Mouse (Mus musculus) frontal cortex, postnatal 14 days (tissue): ENCODE measurements around the gene Gbp5.

Experiments used
- DNase-seq, 2 experiments: peaks; one replicate each; pipeline ENCODE4 v3.0.0; 2022; ENCODE audit warnings: low spot score in 2 of 2

Gene Gbp5

DNA sequence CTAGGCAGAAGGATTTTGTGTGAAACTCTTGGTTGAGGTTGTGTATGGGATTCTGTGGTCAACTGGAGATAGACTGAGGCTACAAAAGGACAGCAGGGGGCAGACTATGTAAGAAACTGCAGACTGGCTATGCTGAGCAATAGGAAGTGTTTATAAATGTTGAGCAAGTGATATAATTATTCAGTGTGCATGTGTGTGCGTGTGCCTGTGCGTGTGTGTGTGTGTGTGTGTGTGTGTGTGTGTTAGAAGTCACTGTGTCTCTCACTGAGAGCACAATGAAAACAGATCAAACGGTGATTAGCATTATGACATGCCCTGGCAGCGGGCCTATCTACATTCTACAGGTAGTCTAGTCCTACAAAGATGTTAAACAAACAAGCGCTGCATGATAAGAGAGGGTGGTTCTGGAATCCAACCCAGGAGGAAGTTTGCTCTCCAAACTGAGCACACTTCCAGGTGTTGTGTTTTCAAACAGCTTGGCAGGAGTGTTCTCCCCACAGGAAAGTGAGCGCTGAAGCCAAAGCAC, at the start of gene Gbp5:
Gene Gbp5 (plus strand): TSS at position 443 of the 526 bp plus-strand sequence.
- DNase-seq: peak in 1 of 2 experiments; percentile 25

GRCm38 (mm10) chr3:142454198-142454597, 39.6 kb upstream of the Gbp5 start:
- no peak for DNase-seq

GRCm38 (mm10) chr3:142459241-142459640, 34.5 kb upstream of the Gbp5 start:
- no peak for DNase-seq

DNA sequence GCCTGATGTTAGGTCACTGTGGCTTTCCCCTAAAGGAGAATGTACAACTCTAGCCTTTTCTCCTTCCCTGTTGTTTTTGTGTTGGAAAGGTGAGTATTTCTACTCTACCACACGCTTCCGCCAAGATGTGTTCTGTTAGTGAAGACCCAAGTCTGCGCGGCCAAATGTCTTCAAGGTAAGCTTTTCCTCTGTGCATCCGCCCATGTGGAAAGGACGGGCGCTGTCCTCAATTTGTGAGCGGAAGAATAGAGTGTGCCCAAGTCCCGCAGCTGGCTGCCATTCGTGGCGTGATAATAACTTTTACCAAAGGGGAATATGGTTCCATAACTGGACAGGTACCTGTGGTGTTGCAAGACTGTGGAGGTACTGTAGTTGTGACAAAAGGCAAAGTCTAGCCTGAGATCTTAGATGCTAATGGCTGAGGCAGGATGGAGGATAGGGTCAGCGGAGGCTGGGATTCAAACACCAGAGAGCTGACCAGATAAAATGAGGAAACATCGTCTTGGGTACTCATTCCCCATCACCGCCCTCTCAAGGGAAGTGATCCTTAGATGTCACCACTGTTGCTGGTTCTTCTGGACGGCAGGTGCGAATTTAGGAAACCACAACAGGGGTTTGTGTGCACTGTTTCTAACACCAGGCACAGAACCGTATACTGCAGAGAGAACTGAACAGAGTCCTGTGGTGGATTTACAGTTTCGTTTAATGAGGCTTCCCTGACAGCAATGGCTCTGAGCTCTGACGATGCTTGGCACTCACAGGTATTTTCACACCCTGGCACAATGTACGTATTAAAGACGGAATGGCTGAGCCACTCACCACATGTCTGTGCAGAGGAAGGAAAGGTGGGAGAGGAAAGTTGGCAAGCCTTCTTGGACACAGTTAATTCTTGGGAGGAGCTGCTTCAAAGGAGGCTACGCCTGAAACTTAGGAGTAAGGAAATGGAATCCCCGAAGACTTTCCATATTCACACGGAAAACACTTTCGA, 30.7 kb upstream of the Gbp5 start:
- DNase-seq: no peak

GRCm38 (mm10) chr3:142474349-142474983, 19.3 kb upstream of the Gbp5 start:
- no peak for DNase-seq

- peak; percentile 13 to 61 for DNase-seq
Observed at GRCm38 (mm10) chr3:142475913-142476312, 17.9 kb upstream of the Gbp5 start.

- no peak for DNase-seq
Observed at GRCm38 (mm10) chr3:142477866-142478265, 15.9 kb upstream of the Gbp5 start.

GRCm38 (mm10) chr3:142478360-142478759, 15.4 kb upstream of the Gbp5 start:
- no peak for DNase-seq

DNA sequence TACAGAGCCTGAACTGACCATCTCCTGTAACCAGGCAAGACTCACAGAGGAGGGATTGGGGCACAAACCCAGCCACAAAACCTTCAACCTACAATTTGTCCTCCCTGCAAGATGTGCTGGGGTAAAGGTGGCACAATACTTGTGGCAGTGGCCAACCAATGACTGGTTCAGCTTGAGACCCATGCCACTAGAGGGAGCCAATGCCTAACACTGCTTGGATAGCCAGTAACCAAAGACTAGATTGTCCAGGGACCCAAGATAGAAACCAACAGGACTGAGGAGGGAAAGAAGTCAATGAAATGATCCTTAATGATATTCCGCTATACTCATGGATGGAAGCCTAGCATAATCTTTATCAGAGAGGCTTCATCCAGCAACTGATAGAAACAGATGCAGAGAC, 3.3 kb upstream of the Gbp5 start:
- DNase-seq: peak; percentile 17 to 56

DNA sequence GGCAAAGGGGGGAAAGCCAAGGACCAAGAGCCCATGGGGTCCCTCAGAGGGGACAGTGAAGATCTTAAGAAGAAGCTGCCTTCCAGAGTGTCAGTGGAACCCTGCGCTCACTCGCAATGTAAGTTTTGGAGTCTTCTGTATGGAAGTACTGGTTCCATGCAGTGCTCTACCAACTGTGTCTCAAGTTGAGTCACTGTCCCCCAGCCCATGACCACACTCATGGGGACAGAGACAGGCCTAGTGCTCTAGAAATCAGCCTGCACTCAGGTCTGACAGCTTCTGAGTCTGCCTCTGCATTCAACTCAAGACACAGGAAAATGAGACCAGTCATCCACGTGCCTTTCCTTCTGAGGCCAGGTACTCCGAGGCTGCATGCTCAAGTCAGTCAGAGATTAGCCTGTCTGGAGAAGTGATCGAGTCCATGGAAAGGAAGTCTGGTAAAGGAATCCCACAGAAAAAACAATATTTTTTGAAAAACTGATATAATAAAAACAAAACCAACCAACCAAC, 1.4 kb downstream of the Gbp5 start:
- no peak for DNase-seq

DNA sequence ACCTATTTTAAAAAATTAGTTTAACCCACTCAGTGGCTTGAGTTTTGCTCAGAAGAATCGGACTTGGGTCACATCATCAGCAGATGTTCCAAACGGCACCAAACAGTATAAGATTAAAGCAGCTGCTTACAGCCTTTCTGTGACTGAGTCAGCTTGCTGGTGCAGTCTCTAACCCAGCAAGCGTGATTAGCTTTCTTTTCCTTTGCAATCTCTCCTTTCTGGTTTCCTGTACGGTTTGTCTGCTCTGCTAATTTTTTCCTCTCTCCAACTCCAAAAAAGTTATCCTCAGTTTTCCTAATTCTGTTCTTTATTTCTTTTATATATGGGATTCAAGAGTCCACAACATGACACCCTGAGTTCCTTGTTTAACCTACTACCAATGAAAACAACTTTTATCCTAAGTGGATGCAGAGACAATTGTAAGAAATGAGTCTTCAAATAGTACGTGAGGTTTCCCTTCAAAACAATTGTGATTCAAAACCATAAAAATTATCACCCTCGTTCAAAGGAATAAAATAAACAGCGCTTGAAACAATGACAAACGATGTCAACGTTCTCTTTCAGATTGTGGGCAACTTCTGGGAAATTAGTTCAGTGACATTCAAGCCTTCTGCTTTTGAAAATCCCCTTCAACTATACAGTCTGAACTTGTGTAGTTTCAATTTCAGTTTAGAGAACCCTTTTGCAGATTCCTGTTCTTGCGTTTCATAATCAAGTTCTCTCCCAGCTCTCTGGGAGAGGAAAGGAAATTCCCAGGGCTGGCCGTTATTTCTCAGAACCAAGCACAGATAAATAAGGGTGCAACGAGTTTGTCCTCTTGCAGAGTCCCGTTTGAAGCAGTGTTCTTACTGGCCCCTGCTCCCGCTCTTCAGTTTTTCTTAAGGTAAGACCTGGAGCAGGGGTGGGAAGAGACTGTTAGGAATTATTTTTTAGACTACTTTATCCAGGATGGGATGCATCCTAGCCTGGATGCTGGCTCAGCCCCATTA, 2.6 kb downstream of the Gbp5 start:
- DNase-seq: no peak

DNA sequence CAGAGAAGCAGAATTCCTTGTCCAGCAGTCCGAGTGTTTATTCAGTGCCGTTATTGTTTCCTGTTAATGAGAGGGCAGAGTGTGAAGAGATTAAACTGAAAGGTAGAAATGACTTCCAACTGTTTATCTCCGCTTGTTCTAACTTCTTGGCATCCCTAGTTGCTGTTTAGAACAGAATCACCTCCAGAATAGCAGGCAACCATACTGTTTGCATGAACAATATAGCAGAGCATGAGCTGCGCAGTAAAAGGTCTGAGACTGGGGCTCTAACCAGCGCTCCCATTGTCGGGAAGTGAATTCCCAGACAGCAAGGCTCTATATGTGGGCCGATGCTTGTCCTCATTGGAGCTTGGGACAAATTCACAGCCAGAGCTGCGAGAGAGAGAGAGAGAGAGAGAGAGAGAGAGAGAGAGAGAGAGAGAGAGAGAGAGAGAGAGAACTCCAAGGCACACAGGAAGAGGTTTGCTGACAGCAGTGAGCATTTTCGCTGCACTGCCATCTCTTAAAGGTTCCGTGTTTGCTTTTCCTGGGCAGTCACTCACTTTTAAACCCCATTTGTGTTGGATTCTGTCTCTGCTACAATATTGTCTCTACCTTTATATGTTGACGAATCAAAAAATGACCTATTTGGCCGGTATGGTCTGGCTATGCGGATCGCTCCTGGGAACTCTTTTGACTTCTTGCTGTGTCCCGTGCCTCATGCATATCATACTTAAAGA, 3.5 kb downstream of the Gbp5 start:
- no peak for DNase-seq

DNA sequence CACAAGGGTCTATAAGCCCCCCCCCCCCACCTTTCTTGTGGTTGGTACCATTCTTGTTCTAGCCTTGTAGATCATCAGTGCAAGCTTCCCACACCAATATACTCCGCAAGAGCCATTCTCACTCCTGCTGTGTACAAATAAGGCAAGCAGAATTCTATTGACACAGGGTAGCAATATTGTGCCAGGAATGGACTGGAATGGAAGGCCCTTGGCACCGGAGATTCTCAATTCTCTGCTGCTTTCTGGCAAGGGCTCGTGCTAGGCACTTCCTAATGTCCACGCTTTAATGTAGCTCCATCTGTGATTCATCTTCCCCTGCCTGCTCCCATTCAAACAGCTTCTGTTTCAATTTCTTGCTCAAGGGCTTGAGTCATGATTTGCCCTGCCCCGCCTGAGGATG, 5.2 kb downstream of the Gbp5 start:
- no peak for DNase-seq

DNA sequence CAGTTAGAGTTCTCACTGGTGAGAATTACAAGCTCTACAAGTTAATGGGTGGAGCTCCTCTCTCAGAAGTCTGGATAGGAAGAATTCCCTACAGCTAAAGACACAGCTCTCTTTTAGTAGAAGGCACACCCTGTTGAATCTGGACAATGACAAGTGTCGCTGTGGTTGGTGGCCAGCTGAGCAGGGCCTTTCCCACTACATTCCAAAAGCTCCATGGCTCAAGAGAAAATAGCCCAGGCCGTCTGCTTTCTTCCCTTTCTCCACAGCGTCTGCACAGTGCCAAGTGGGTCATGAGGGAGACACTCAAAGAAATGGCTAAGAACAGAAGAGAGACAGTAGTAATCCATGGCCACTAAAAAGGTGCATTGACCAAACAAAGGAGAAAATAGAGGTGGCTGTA, 34.3 kb downstream of the Gbp5 start:
- DNase-seq: no peak

DNA sequence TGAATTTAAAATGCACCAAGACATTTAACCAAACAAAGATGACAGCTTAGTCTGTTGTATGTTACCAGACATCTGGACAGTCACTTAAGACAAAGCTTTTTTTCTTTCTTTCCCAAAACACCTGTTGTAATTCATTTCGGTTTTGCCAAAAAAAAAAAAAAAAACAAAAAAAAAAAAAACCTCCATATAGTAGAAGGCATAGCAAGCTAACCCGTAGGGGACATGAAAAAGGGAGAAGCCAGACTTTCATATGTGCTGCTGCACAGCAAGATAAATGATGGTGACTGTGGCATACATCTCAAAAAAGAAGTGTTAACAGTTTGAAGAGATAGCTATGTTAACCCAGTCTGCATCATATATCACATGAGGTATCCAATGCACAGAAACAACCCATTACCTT, 35.8 kb downstream of the Gbp5 start:
- no peak for DNase-seq

- DNase-seq: peak; percentile 7 to 26
Observed at GRCm38 (mm10) chr3:142530087-142530953, 36.5 kb downstream of the Gbp5 start, which contains the start of gene Gbp7. Gbp7 (plus strand) TSS chr3:142530342.

- no peak for DNase-seq
Observed at GRCm38 (mm10) chr3:142531595-142531994, 37.8 kb downstream of the Gbp5 start.

DNA sequence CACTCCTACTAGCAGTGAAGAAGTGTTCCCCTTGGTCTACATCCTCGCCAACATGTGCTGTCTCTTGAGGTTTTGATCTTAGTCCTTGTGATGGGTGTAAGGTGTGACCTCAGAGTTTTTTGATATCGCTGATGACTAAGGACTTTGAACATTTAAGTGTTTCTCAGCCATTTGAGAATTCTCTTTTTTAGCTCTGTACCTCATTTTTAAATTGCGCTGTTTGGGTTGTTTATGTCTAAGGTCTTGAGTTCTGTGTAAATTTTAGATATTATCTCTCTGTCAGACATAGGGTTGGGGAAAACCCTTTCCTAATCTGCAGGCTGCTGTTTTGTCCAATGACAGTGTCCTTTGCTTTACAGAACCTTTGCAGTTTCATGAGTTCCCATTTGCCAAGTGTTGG, 39.4 kb downstream of the Gbp5 start:
- no peak for DNase-seq

- no peak for DNase-seq
Observed at GRCm38 (mm10) chr3:142535667-142536066, 41.9 kb downstream of the Gbp5 start.

DNA sequence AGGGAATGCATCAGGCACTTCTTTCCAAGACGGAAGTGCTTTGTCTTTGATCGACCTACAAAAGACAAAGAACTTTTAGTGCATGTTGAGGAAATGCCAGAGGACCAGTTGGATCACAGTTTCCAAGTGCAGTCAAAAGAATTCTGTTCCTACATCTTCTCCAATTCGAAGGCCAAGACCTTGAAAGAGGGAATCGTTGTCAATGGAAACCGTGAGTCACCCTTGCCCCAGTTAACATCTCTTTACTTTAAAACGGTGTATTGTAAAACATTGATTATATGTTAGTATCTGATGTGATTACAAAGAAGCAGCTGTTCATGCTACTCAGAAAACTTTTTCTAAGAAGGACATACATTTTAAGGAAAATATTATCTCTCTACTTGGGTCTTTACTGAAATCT, 47.6 kb downstream of the Gbp5 start:
- no peak for DNase-seq
